Mouse (Mus musculus): ENCODE results near the gene Tnxb. TPM values are rescaled to one million over a fixed set of nuclear protein-coding genes. Genes with fewer than 3 reads are reported as not detected.
"Not testable (repeated sequence)": the region's sequence is repeated elsewhere in the genome, so short reads cannot be mapped to it uniquely, and the experiment has no call there.

Tnxb gene
- total RNA-seq, 2 experiments from 2014 or later: 35.6 to 39.7 TPM

- no peak for DNase-seq
- intact Hi-C loops (cut with DNase I): loop anchor here (1.0 kb wide), 1 partner anchor 25 kb away; no protein-coding TSS in a partner anchor
These were observed 10.3 kb downstream of the Tnxb start for GRCm38 (mm10) chr17:34680621-34681020.

DNA sequence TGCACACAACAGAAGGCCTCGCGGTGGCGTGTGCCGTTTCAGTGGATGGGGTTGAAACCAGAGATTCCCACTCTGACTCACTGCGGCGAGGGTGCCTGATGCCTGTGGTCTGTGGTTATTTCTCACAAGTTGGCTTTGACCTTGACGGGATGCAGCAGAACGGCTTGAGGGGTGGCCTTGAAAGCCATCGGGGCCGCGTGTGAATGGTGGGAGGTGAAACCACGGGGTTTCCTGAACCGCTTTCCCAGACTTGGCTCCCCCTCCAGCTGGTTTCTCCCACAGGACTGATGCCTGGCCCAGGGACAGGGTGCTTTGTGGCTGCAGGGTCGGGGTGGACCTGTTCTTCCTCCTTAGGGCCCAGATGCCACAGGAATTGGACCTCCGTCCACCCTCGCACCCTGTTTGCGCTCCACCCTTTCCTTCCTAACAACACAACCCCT, 10.8 kb downstream of the Tnxb start:
- intact Hi-C loops (cut with DNase I): loop anchor here (1.0 kb wide), 1 partner anchor 26 kb away; no protein-coding TSS in a partner anchor
- DNase-seq: peak in 1 of 2 experiments; percentile 60

- peak in 1 of 2 experiments; percentile 40 for DNase-seq
- intact Hi-C loops (cut with DNase I): loop anchor here (1.0 kb wide), 1 partner anchor 27 kb away; no protein-coding TSS in a partner anchor
These were observed 11.7 kb downstream of the Tnxb start for GRCm38 (mm10) chr17:34681881-34682536.

DNA sequence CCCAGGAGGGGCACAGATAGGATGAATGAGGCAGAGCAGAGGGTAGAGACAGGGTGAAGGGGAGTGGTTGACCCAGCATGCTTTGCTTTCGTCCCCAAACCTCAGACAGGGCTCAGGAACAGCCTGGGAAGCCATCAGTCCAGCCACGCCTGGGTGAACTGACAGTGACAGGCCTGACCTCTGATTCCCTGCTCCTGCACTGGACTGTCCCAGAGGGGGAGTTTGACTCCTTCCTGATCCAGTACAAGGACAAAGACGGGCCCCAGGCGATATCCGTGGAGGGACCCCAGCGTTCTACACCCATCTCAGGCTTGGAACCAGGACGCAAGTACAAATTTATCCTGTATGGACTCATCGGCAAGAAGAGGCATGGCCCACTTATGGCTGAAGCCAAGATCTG, 12.8 kb downstream of the Tnxb start:
- DNase-seq: no peak
- intact Hi-C loops (cut with DNase I): no loop called here

DNA sequence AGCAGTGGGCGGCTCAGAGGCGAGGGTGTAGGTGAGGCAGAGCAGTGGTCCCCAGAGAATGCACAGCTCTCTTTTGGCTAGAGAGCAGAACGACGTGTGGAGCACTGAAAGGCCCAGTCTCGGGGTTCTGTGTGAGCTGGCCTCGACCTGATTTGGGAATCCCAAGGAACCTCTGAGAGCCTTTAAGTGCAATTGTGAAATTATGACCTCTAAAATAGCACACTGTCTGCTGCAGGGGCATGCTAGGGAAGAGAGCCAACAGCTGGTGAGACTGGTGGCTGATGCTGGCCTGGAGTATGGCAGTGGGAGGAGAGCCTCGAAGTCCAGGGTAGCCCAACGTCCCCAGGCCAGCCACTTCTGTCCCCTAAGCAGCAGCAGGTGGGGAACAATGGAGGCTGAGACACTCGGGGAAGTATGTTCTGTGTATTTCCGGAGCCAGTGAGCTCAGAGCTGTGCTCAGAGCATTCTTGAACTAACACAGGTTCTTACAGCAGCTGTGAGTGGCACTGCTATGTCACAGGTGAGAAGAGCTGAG, 13.4 kb downstream of the Tnxb start:
- DNase-seq: no peak

GRCm38 (mm10) chr17:34684253-34684893, 14.0 kb downstream of the Tnxb start:
- intact Hi-C loops (cut with DNase I): no loop called here
- peak in 1 of 2 experiments; percentile 60 for DNase-seq

More for the DNA sequence above, 13.4 kb downstream of the Tnxb start:
- intact Hi-C loops (cut with DNase I): no loop called here

- DNase-seq: peak; percentile 67
- intact Hi-C loops (cut with DNase I): no loop called here
These were observed 15.1 kb downstream of the Tnxb start for GRCm38 (mm10) chr17:34685120-34686110.

DNA sequence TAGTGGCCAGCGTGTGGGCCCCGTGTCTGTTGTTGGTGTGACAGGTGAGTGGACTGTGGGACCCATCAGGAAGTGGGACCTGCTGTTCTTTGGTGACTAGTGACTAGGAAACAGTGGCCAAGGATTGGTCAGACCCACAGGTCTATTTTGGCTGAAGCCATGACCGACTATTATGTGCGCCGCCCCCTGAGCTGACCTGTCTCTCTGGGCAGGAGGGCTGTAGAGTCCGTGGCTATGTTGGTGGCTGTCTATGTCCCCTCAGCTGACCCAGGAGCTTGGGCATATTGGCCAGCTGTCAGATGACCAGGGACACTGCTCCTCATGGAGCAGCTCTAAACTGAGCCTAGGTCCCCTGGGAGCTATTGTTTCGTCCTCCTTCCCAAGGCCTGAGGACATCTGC, 18.6 kb downstream of the Tnxb start:
- intact Hi-C loops (cut with DNase I): no loop called here
- DNase-seq: no peak

GRCm38 (mm10) chr17:34690458-34690857, 20.1 kb downstream of the Tnxb start:
- intact Hi-C loops (cut with DNase I): no loop called here
- peak; percentile 72 to 76 for DNase-seq

DNA sequence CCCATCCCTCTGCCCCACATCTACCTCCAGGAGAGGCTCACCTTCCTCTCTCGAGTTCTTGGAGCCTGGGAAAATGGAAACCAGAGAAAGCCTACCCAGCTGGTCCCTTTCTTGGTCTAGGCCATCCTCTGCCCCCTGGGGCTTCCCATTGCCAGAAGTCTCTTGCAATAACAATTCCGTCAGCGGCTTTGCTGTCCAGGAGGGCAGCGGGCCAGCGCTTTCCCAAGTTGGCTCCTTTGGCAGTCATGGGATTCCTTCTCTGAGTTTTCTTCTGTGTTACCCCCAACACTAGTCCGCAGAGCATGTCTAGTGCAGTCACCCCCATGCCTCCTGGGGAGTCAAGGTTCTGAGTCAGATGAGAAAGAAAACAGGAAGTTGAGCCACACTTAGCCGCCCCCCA, 22.6 kb downstream of the Tnxb start:
- DNase-seq: peak; percentile 84 to 86
- intact Hi-C loops (cut with DNase I): no loop called here

- intact Hi-C loops (cut with DNase I): no loop called here
- DNase-seq: no peak
These were observed 29.5 kb downstream of the Tnxb start for GRCm38 (mm10) chr17:34699575-34700408.

DNA sequence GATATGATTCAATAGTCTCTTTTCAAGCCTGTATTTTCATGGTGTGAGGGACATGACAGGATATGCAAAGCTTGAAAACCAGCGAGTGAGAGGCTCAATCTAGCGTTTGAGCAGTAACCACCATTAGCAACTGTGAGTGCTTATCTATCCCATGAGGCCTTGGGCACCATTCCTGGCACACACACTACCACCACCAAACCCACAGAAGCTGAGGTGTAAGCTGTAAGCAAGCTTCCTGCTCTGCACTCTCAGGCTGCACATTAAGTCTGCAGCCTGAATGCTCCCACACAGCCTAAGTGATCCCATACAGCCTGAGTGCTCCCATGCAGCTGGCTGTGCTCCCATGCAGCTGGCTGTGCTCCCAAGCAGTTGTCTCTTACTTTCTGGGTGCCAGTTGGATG, 30.3 kb downstream of the Tnxb start:
- intact Hi-C loops (cut with DNase I): no loop called here
- DNase-seq: no peak

DNA sequence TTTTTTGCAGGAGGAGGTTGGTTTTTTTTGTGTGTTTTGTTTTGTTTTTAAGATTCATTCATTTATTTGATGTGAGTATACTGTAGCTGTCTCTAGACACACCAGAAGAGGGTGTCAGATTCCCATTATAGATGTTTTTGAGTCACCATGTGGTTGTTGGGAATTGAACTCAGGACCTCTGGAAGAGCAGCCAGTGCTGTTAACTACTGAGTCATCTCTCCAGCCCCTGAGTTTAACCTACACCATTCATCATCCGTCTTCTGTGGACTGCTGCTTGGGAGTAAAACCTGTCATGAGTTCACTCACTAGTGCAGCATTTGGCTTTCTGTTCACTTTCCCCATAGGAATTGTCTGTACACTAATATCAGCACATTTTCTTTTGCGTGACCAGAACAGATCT, 36.1 kb downstream of the Tnxb start:
- intact Hi-C loops (cut with DNase I); DNase-seq: not testable (repeated sequence)

- DNase-seq: peak; percentile 67 to 75
- intact Hi-C loops (cut with DNase I): loop anchor here (1.0 to 5.0 kb wide), 2 partner anchors 59 to 84 kb away; no protein-coding TSS in a partner anchor
These were observed 42.6 kb downstream of the Tnxb start for GRCm38 (mm10) chr17:34712951-34713350.

GRCm38 (mm10) chr17:34714181-34714907, 44.0 kb downstream of the Tnxb start:
- intact Hi-C loops (cut with DNase I): loop anchor here (5.0 kb wide), 1 partner anchor 83 kb away; no protein-coding TSS in a partner anchor
- not testable (repeated sequence) for DNase-seq

- DNase-seq: not testable (repeated sequence)
- intact Hi-C loops (cut with DNase I): loop anchor here (5.0 kb wide), 1 partner anchor 82 kb away; no protein-coding TSS in a partner anchor
These were observed 44.6 kb downstream of the Tnxb start for GRCm38 (mm10) chr17:34714908-34715445.

- intact Hi-C loops (cut with DNase I); DNase-seq: not testable (repeated sequence)
These were observed 45.1 kb downstream of the Tnxb start for GRCm38 (mm10) chr17:34715451-34715850.

GRCm38 (mm10) chr17:34716247-34716646, 45.9 kb downstream of the Tnxb start:
- intact Hi-C loops (cut with DNase I): no loop called here
- no peak for DNase-seq
